Mouse (Mus musculus) liver, embryonic 11.5 days (tissue): ENCODE measurements around the gene Figla. TPM values are rescaled to one million over a fixed set of nuclear protein-coding genes. Genes with fewer than 3 reads are reported as not detected.

Experiments
- ATAC-seq: fragments of 200-750 bp; cut with Nextera tagmentation; replicated peaks from 2 replicates; pipeline ENCODE4 v1.8.0; 2017; ENCODE audit warnings: moderate number of reproducible peaks, mild to moderate bottlenecking, moderate TSS enrichment, moderate library complexity; ENCODE audit not compliant: low FRiP score
- DNase-seq: peaks from one replicate; pipeline ENCODE4 v3.0.0-alpha.2; 2017; ENCODE audit warnings: low spot score
- H3K27ac ChIP-seq: fragments of 300-500 bp; sonication (generic); 2 replicates; pipeline ENCODE4 v1.5.1; 2014; ENCODE audit warnings: mild to moderate bottlenecking, low read depth, low read length, control low read depth
- H3K27me3 ChIP-seq: fragments of 300-500 bp; sonication (generic); replicated peaks from 2 replicates; pipeline ENCODE4 v1.6.1; 2014; ENCODE audit warnings: low read length, mixed read lengths; ENCODE audit not compliant: control insufficient read depth, insufficient read depth
- H3K36me3 ChIP-seq: fragments of 300-500 bp; sonication (generic); 2 replicates; pipeline ENCODE4 v1.6.1; 2014; ENCODE audit warnings: mild to moderate bottlenecking, low read length, moderate library complexity, mixed read lengths; ENCODE audit not compliant: control insufficient read depth, insufficient read depth
- H3K4me1 ChIP-seq: fragments of 300-500 bp; sonication (generic); replicated peaks from 2 replicates; pipeline ENCODE4 v1.6.1; 2014; ENCODE audit warnings: low read length, mixed read lengths; ENCODE audit not compliant: control insufficient read depth, insufficient read depth
- H3K4me2 ChIP-seq: fragments of 300-500 bp; sonication (generic); 2 replicates; pipeline ENCODE4 v1.6.1; 2014; ENCODE audit warnings: mild to moderate bottlenecking, control low read depth, moderate library complexity
- H3K4me3 ChIP-seq: fragments of 300-500 bp; sonication (generic); 2 replicates; pipeline ENCODE4 v1.5.1; 2014; ENCODE audit warnings: low read depth, low read length, control low read depth
- H3K9ac ChIP-seq: fragments of 300-500 bp; sonication (generic); 2 replicates; pipeline ENCODE4 v1.6.1; 2014; ENCODE audit warnings: low read depth, low read length, control low read depth
- H3K9me3 ChIP-seq: fragments of 300-500 bp; sonication (generic); 2 replicates; pipeline ENCODE4 v1.6.1; 2016; ENCODE audit warnings: low read length, inconsistent platforms, mixed read lengths; ENCODE audit not compliant: control insufficient read depth
- WGBS: fragments of 180-500 bp; shearing (Covaris S2); extraction: QIAGEN DNeasy Blood & Tissue Kit; methylation state at CpG from one replicate; pipeline ENCODE4 v1.1.7; 2014; 5-methylcytosine and 5-hydroxymethylcytosine counted together
- polyA plus RNA-seq: library from polyadenylated mRNA; unstranded; fragments of >200 nt; fragmentation: Nextera tagmentation; extraction: Ambion mirVana; gene quantifications from 2 replicates; pipeline ENCODE4 v1.2.1, GENCODE M21; 2014

Gene Figla
- polyA plus RNA-seq, 1 experiment from 2014 or later, result not detected

DNA sequence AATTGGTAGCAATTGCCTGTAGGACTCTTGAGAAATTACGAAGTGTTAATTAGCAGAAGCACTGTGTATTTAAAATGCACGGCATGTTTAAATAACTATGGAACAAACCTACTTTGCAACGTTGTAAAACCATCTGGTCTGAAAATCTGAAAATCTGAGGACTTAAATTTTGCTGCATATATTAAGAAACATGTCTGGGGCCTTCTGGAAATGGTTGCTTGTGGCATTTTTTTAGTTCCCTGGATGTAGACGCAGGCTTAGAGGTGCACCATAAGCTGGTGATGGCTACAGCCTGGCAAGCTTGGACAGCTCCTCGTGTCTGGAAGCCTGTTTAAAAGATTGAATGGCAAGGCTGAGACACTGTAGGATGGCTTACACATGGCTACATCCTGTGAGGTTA lies 53.0 kb downstream of the Figla start:
- no peak overlapping the region for H3K4me3 ChIP-seq
- peaks cover 13% of the 10 kb centered on the region for H3K4me1 ChIP-seq
- peaks cover 4% of the 10 kb centered on the region for H3K27me3 ChIP-seq
- no peak overlapping the region for H3K4me2 ChIP-seq
- ATAC-seq (no peak), DNase-seq (no peak)
- no peaks in the 10 kb centered on the region for H3K9me3 ChIP-seq
- 75% methylated on average over 5 of the region's 5 CpGs for WGBS
- H3K27ac ChIP-seq, result no peak overlapping the region
- H3K36me3 ChIP-seq, result no peaks in the 10 kb centered on the region
- H3K9ac ChIP-seq, result no peak overlapping the region

DNA sequence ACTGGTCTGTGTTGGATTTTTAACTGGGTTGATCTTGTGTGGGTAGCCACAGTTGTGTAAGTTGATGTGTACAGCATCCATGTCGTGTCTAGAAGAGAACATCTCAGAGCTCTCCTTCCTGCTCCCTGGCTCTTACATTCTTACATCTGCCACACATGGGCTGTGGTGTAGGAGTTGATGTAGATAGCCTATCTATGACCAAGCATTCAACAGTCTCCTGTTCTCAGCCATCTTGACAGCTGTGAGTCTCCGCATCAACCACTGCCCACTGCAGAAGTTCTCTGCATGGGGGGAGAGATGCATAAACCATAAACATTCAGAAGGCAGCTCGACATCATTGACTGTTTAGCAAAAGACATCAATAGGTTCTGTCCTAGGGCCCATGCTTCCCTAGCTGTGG lies 53.9 kb downstream of the Figla start:
- Histone ChIP-seq H3K9ac (no peak overlapping the region), H3K4me3 (no peak overlapping the region), H3K27ac (no peak overlapping the region), H3K4me1 (peaks cover 21% of the 10 kb centered on the region), H3K27me3 (peaks cover 4% of the 10 kb centered on the region), H3K9me3 (no peaks in the 10 kb centered on the region), H3K4me2 (no peak overlapping the region), H3K36me3 (no peaks in the 10 kb centered on the region)
- ATAC-seq (peak; percentile 76), DNase-seq (no peak)
- 60% methylated on average over 3 of the region's 3 CpGs for WGBS

DNA sequence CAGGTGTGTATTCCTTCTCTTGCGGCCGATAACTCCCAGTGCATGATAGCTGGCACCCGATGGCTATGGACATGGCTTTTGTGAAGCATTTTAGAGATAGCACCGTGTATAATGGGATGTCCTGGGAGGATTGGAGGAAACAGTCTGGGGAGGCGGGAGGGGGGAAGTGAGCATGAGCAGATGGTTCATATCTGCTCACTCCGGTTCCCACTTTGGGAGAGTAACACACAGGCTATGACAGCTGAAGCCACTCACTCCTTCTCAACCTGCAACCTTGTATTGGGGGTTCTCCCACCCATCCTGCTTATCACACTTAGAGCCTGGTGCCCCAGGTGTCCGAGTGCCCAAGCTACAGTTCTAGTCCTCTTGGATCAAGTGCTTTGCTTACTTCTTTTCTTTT lies 54.3 kb downstream of the Figla start:
- peak; percentile 57; the same call in 1 of the 2 replicates for ATAC-seq
- Histone ChIP-seq H3K36me3 (no peaks in the 10 kb centered on the region), H3K4me2 (no peak overlapping the region), H3K27ac (no peak overlapping the region), H3K4me3 (no peak overlapping the region), H3K9ac (no peak overlapping the region; the same call in 1 of the 2 replicates), H3K27me3 (peaks cover 4% of the 10 kb centered on the region), H3K9me3 (no peaks in the 10 kb centered on the region), H3K4me1 (peaks cover 25% of the 10 kb centered on the region)
- WGBS, result 65% methylated on average over 7 of the region's 7 CpGs
- no peak for DNase-seq

Other genes starting within 250 kb of the Figla start
- not detected in 2 replicates for gene Nat8f6, start 195.2 kb upstream of the Figla start, polyA plus RNA-seq
- gene Nat8f5, start 195.2 kb upstream of the Figla start, polyA plus RNA-seq, result not detected in 2 replicates
- gene Nat8, start 184.1 kb upstream of the Figla start, polyA plus RNA-seq, result not detected in 2 replicates
- not detected in 2 replicates for gene Nat8f2, start 147.0 kb upstream of the Figla start, polyA plus RNA-seq
- 1.9 TPM in 2 replicates for gene Nat8f4, start 111.3 kb upstream of the Figla start, polyA plus RNA-seq
- 37.1 and 38.4 TPM in 2 replicates for gene Tprkb, start 104.3 kb upstream of the Figla start, polyA plus RNA-seq
- gene Nat8f1, start 100.5 kb upstream of the Figla start, polyA plus RNA-seq, result 5.2 and 6.8 TPM in 2 replicates
- gene Dusp11, start 54.5 kb upstream of the Figla start, polyA plus RNA-seq, result 58.7 and 59.9 TPM in 2 replicates
- gene Add2, start 12.5 kb downstream of the Figla start, polyA plus RNA-seq, result 66.5 and 73.2 TPM in 2 replicates
- 0.99 and 1.2 TPM in 2 replicates for gene Tgfa, start 179.1 kb downstream of the Figla start, polyA plus RNA-seq